Mouse (Mus musculus): ENCODE results near the gene Rtl3. TPM values are rescaled to one million over a fixed set of nuclear protein-coding genes. Genes with fewer than 3 reads are reported as not detected.

Gene Rtl3
- polyA plus RNA-seq (2015; fragmentation: Nextera tagmentation; extraction: Ambion mirVana) = 1.3 and 1.7 TPM in 2 replicates

DNA sequence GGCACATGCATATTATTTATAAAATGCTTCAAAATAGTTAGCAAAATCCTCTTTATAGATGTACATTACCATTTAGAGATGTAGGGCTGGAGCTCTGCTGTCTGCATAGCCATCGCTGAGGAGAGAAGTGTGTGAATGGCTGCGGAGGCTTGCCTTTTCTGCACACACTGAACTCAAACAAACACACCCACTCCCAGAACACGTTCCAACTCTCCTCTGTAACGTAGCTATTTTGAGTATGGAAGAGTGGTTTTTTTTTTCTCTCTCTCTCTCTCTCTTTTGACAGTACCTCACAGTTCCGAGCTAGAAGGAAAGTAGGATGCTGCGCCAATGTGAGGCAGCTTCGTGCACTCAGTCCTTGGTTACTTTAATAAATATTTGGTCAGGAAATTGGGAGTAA lies at the start of gene Rtl3:
Gene Rtl3, minus strand, starts transcription at position 236 of the 400 bp plus-strand sequence.

Other genes starting within 250 kb of the Rtl3 start
- 2.0 and 3.0 TPM in 2 replicates for gene Cysltr1, start 237.0 kb downstream of the Rtl3 start, polyA plus RNA-seq (2015; fragmentation: Nextera tagmentation; extraction: Ambion mirVana)
- 2.2 and 3.7 TPM in 2 replicates for gene Lpar4, start 80.0 kb upstream of the Rtl3 start, polyA plus RNA-seq (2015; fragmentation: Nextera tagmentation; extraction: Ambion mirVana)
- gene P2ry10, start 247.8 kb upstream of the Rtl3 start, polyA plus RNA-seq (2015; fragmentation: Nextera tagmentation; extraction: Ambion mirVana) = 0.46 and 0.64 TPM in 2 replicates